12 mouse cellular contexts compared by ENCODE assay signal in the genomic region with DNA sequence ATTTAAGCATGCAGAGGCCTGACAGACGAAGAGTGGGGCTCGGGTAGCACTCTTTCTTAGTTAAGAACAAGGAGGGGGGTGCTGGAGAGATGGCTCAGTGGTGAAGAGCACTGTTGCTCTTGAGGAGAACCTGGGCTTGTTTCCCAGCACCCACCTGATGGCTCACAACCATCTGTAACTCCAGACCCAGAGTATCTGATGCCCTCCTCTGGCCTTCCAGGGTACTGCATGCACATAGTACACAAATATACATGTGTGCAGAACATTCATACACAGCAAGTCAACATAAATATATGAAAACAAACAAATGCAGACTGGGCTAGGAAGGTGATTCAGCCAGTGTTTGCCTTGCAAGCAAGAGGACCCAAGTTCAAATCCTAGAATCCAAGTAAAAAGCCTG. TPM values are rescaled to one million over a fixed set of nuclear protein-coding genes. Genes with fewer than 3 reads are reported as not detected.
DNase-seq lines count a peak whose midpoint lies in the region; ATAC-seq and TF ChIP-seq lines count a peak whose summit lies in the region.
"Had no signal": no experiment of that assay in that cellular context is flagged by ENCODE, and none has a peak within 500 bp of the region (broad histone marks: within the 10 kb centered on the region; RNA-seq: fewer than 3 reads in every experiment).

No protein-coding gene starts in this region.

- TF ChIP-seq EP300 in stomach, postnatal 0 days (optimal IDR thresholded peaks at IDR 0.05): no peak

- ATAC-seq in CD4-positive, CD25-positive, alpha-beta regulatory T cell, adult 4 months: no peak
- no peak for ATAC-seq in intestine, postnatal 0 days
- no peak for ATAC-seq in intestine, embryonic 15.5 days
- no peak for ATAC-seq in stomach, postnatal 0 days (ENCODE audit: low FRiP score, low TSS enrichment)

- peak; percentile 54 for DNase-seq in CD4-positive, CD25-positive, alpha-beta regulatory T cell, adult 2 months (ENCODE audit: low read depth, low spot score)
- DNase-seq in testis, postnatal 10 days (ENCODE audit: low spot score): no peak
- no peak for DNase-seq in stomach, postnatal 0 days (ENCODE audit: low spot score)
- no peak for DNase-seq in right cerebral cortex, postnatal 25 days
- DNase-seq: midbrain, embryonic 14.5 days; spleen, adult 18-20 months had no signal

- TF ChIP-seq POLR2A in testis, adult 2 months (IDR thresholded peaks at IDR 0.05; ENCODE audit: control insufficient read depth, low read depth, low read length): no peak

- no peaks in the 10 kb centered on the region for H3K9me3 ChIP-seq in intestine, postnatal 0 days (ENCODE audit: control insufficient read depth)
- no peaks in the 10 kb centered on the region for H3K9me3 ChIP-seq in intestine, embryonic 15.5 days
- H3K9me3 ChIP-seq in stomach, postnatal 0 days (ENCODE audit: control insufficient read depth, low read length): 0 out of 2 replicates have a peak, but pooled peaks cover 3% of the 10 kb centered on the region
- H3K9me3 ChIP-seq: lung, embryonic 15.5 days had no signal

- no peaks in the 10 kb centered on the region for H3K27me3 ChIP-seq in intestine, postnatal 0 days (replicated peaks; ENCODE audit: control insufficient read depth, insufficient read depth, low read length)
- H3K27me3 ChIP-seq in intestine, embryonic 15.5 days (replicated peaks): no peaks in the 10 kb centered on the region
- H3K27me3 ChIP-seq in testis, adult 2 months (ENCODE audit: control insufficient read depth, insufficient read depth, low read length): no peaks in the 10 kb centered on the region
- no peaks in the 10 kb centered on the region for H3K27me3 ChIP-seq in stomach, postnatal 0 days (ENCODE audit: control insufficient read depth, insufficient read depth, low read length)
- H3K27me3 ChIP-seq: lung, embryonic 15.5 days had no signal

- TF ChIP-seq CTCF in intestine, postnatal 0 days (IDR thresholded peaks at IDR 0.05; ENCODE audit: low read depth): peak; percentile 48
- peak; percentile 50; the same call in 1 of the 2 replicates for TF ChIP-seq CTCF in testis, adult 2 months (IDR thresholded peaks at IDR 0.05; ENCODE audit: control insufficient read depth, insufficient read depth, insufficient replicate concordance, low read depth, low read length)
- peak; percentile 46 for TF ChIP-seq CTCF in stomach, postnatal 0 days (IDR thresholded peaks at IDR 0.05; ENCODE audit: low read depth)

- no peak overlapping the region for H3K9ac ChIP-seq in intestine, postnatal 0 days (ENCODE audit: low read depth, low read length)
- no peak overlapping the region for H3K9ac ChIP-seq in intestine, embryonic 15.5 days
- H3K9ac ChIP-seq in stomach, postnatal 0 days (ENCODE audit: low read length): no peak overlapping the region
- H3K9ac ChIP-seq: lung, embryonic 15.5 days had no signal

- no peak overlapping the region for H3K4me3 ChIP-seq in intestine, postnatal 0 days (ENCODE audit: low read depth, low read length)
- H3K4me3 ChIP-seq in intestine, embryonic 15.5 days (replicated peaks): no peak overlapping the region
- H3K4me3 ChIP-seq in testis, adult 2 months (ENCODE audit: control insufficient read depth, low read depth, low read length): no peak overlapping the region
- H3K4me3 ChIP-seq in stomach, postnatal 0 days (ENCODE audit: low read depth, low read length): no peak overlapping the region
- H3K4me3 ChIP-seq: lung, embryonic 15.5 days had no signal

- H3K4me2 ChIP-seq in intestine, postnatal 0 days (replicated peaks; ENCODE audit: low read depth): no peak overlapping the region
- H3K4me2 ChIP-seq in intestine, embryonic 15.5 days (replicated peaks): no peak overlapping the region
- H3K4me2 ChIP-seq in stomach, postnatal 0 days (replicated peaks; ENCODE audit: low read depth): no peak overlapping the region
- H3K4me2 ChIP-seq: lung, embryonic 15.5 days had no signal

- 98% methylated on average over 2 of the region's 2 CpGs for WGBS in intestine, postnatal 0 days
- 85% methylated on average over 2 of the region's 2 CpGs for WGBS in intestine, embryonic 15.5 days
- WGBS in stomach, postnatal 0 days: 79% methylated on average over 2 of the region's 2 CpGs

- H3K4me1 ChIP-seq in intestine, postnatal 0 days (replicated peaks; ENCODE audit: control insufficient read depth, insufficient read depth, low read length): no peaks in the 10 kb centered on the region
- H3K4me1 ChIP-seq in intestine, embryonic 15.5 days (replicated peaks): peaks cover 9% of the 10 kb centered on the region; the same call in 1 of the 2 replicates
- no peaks in the 10 kb centered on the region for H3K4me1 ChIP-seq in testis, adult 2 months (ENCODE audit: control insufficient read depth, insufficient read depth, low read length)
- H3K4me1 ChIP-seq in stomach, postnatal 0 days (replicated peaks; ENCODE audit: control insufficient read depth, insufficient read depth): peaks cover 3% of the 10 kb centered on the region

- H3K36me3 ChIP-seq in intestine, postnatal 0 days (ENCODE audit: control insufficient read depth, insufficient read depth): no peaks in the 10 kb centered on the region
- peaks cover 6% of the 10 kb centered on the region; the same call in 1 of the 2 replicates for H3K36me3 ChIP-seq in intestine, embryonic 15.5 days
- H3K36me3 ChIP-seq in testis, adult 2 months (ENCODE audit: control insufficient read depth, insufficient read depth, low read length): no peaks in the 10 kb centered on the region
- H3K36me3 ChIP-seq in stomach, postnatal 0 days (ENCODE audit: control insufficient read depth, insufficient read depth, low read length): no peaks in the 10 kb centered on the region
- H3K36me3 ChIP-seq: lung, embryonic 15.5 days had no signal

- H3K27ac ChIP-seq in intestine, postnatal 0 days (ENCODE audit: low read depth, low read length): no peak overlapping the region
- H3K27ac ChIP-seq in intestine, embryonic 15.5 days: no peak overlapping the region
- no peak overlapping the region for H3K27ac ChIP-seq in testis, adult 2 months (ENCODE audit: control insufficient read depth, insufficient read depth, low read depth, low read length)
- H3K27ac ChIP-seq in stomach, postnatal 0 days (replicated peaks): no peak overlapping the region
- H3K27ac ChIP-seq: lung, embryonic 15.5 days had no signal

RNA-seq across cellular contexts. Expression of a gene that starts 39.4 kb away (rescaled TPM):
- polyA plus RNA-seq in CD4-positive, CD25-positive, alpha-beta regulatory T cell, adult 4 months (2017; shearing (Covaris generic)): 10 to 100 TPM; 39.3 to 53.2 TPM
- polyA plus RNA-seq in intestine, postnatal 0 days (2015; fragmentation: Nextera tagmentation; extraction: Ambion mirVana): 13.0 and 13.3 TPM in 2 replicates
- 24.2 and 26.8 TPM in 2 replicates for polyA plus RNA-seq in intestine, embryonic 15.5 days (2015; fragmentation: Nextera tagmentation; extraction: Ambion mirVana)
- polyA plus RNA-seq in testis, adult 2 months (2012; rRNA removed): 1.9 and 2.4 TPM in 2 replicates
- polyA plus RNA-seq in stomach, postnatal 0 days (2015; fragmentation: Nextera tagmentation; extraction: Ambion mirVana): 16.1 and 17.3 TPM in 2 replicates

RNA-seq across cellular contexts. Expression of a gene that starts 40.4 kb away (rescaled TPM):
- polyA plus RNA-seq in CD4-positive, CD25-positive, alpha-beta regulatory T cell, adult 4 months (2017; shearing (Covaris generic)): 1 to 10 TPM; 2.7 to 3.1 TPM
- polyA plus RNA-seq in intestine, postnatal 0 days (2015; fragmentation: Nextera tagmentation; extraction: Ambion mirVana): 5.2 and 5.5 TPM in 2 replicates
- polyA plus RNA-seq in intestine, embryonic 15.5 days (2015; fragmentation: Nextera tagmentation; extraction: Ambion mirVana): 4.7 and 6.7 TPM in 2 replicates
- 1.3 and 1.6 TPM in 2 replicates for polyA plus RNA-seq in testis, adult 2 months (2012; rRNA removed)
- polyA plus RNA-seq in stomach, postnatal 0 days (2015; fragmentation: Nextera tagmentation; extraction: Ambion mirVana): 3.6 and 3.9 TPM in 2 replicates

RNA-seq across cellular contexts. Expression of a gene that starts 48.0 kb away (rescaled TPM):
- polyA plus RNA-seq in CD4-positive, CD25-positive, alpha-beta regulatory T cell, adult 4 months (2017; shearing (Covaris generic)): 10 to 100 TPM; 37.9 to 52.4 TPM
- polyA plus RNA-seq in intestine, postnatal 0 days (2015; fragmentation: Nextera tagmentation; extraction: Ambion mirVana): 4.8 TPM in 2 replicates
- 5.5 and 6.0 TPM in 2 replicates for polyA plus RNA-seq in intestine, embryonic 15.5 days (2015; fragmentation: Nextera tagmentation; extraction: Ambion mirVana)
- polyA plus RNA-seq in testis, adult 2 months (2012; rRNA removed): 4.0 and 6.6 TPM in 2 replicates
- polyA plus RNA-seq in stomach, postnatal 0 days (2015; fragmentation: Nextera tagmentation; extraction: Ambion mirVana): 13.0 and 13.5 TPM in 2 replicates

RNA-seq across cellular contexts. Expression of a gene that starts 48.4 kb away (rescaled TPM):
- polyA plus RNA-seq in CD4-positive, CD25-positive, alpha-beta regulatory T cell, adult 4 months (2017; shearing (Covaris generic)): not detected
- polyA plus RNA-seq in intestine, postnatal 0 days (2015; fragmentation: Nextera tagmentation; extraction: Ambion mirVana): not detected in 2 replicates
- not detected in 2 replicates for polyA plus RNA-seq in intestine, embryonic 15.5 days (2015; fragmentation: Nextera tagmentation; extraction: Ambion mirVana)
- polyA plus RNA-seq in testis, adult 2 months (2012; rRNA removed): 0.36 TPM in 1 of 2 replicates, not detected in the other
- polyA plus RNA-seq in stomach, postnatal 0 days (2015; fragmentation: Nextera tagmentation; extraction: Ambion mirVana): not detected in 2 replicates
- polyA plus RNA-seq: hindbrain, embryonic 11.5 days; lung, embryonic 15.5 days; midbrain, embryonic 14.5 days had no signal

RNA-seq across cellular contexts. Expression of a gene that starts 51.4 kb away (rescaled TPM):
- not detected for polyA plus RNA-seq in CD4-positive, CD25-positive, alpha-beta regulatory T cell, adult 4 months (2017; shearing (Covaris generic))
- polyA plus RNA-seq in intestine, postnatal 0 days (2015; fragmentation: Nextera tagmentation; extraction: Ambion mirVana): 0.04 and 0.12 TPM in 2 replicates
- polyA plus RNA-seq in intestine, embryonic 15.5 days (2015; fragmentation: Nextera tagmentation; extraction: Ambion mirVana): 0.18 and 0.19 TPM in 2 replicates
- 0.40 and 0.51 TPM in 2 replicates for polyA plus RNA-seq in testis, adult 2 months (2012; rRNA removed)
- polyA plus RNA-seq in stomach, postnatal 0 days (2015; fragmentation: Nextera tagmentation; extraction: Ambion mirVana): 0.06 TPM in 2 replicates
- polyA plus RNA-seq: lung, embryonic 15.5 days had no signal
